8 mouse cellular contexts compared by ENCODE assay signal in the genomic region with DNA sequence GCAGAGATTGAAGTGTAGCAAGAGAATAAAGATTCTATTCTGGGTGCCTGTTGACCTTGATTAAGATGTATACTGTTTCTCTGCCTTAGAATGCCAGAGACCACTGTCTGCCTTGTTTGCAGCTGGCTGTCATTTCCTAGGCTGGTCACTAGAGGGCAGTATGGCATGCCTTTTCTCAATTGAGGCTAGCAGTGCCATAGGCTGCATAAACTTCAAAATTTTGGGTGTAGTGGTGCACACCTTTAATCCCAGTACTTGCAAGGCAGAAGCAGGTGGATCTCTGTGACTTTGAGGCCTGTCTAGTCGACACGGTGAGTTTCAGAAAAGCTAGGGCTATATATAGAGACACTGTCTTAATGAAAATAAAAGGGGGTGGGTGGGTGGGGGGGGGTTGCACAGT. TPM values are rescaled to one million over a fixed set of nuclear protein-coding genes. Genes with fewer than 3 reads are reported as not detected.
DNase-seq lines count a peak whose midpoint lies in the region; ATAC-seq and TF ChIP-seq lines count a peak whose summit lies in the region.

No protein-coding gene starts in this region.

- H3K27me3 ChIP-seq in kidney, postnatal 0 days (ENCODE audit: insufficient read depth, low read length): no peaks in the 10 kb centered on the region
- no peaks in the 10 kb centered on the region for H3K27me3 ChIP-seq in kidney, embryonic 16.5 days (ENCODE audit: insufficient read depth, low read length)
- H3K27me3 ChIP-seq in heart, postnatal 0 days (ENCODE audit: control insufficient read depth, insufficient read depth, low read length): no peaks in the 10 kb centered on the region

- H3K27ac ChIP-seq in kidney, postnatal 0 days: no peak overlapping the region
- H3K27ac ChIP-seq in kidney, embryonic 16.5 days (ENCODE audit: low read length): no peak overlapping the region
- H3K27ac ChIP-seq in heart, postnatal 0 days (ENCODE audit: low read depth): no peak overlapping the region

- H3K4me2 ChIP-seq in kidney, postnatal 0 days (ENCODE audit: low read length): no peak overlapping the region
- no peak overlapping the region for H3K4me2 ChIP-seq in kidney, embryonic 16.5 days (replicated peaks; ENCODE audit: low read depth, low read length)
- no peak overlapping the region for H3K4me2 ChIP-seq in heart, postnatal 0 days (ENCODE audit: low read depth, low read length)

- no peak for TF ChIP-seq EP300 in heart, postnatal 0 days (IDR thresholded peaks at IDR 0.05; ENCODE audit: low read depth)

- no peak overlapping the region for H3K9ac ChIP-seq in kidney, postnatal 0 days (ENCODE audit: low read depth, low read length)
- H3K9ac ChIP-seq in kidney, embryonic 16.5 days (replicated peaks; ENCODE audit: low read length): no peak overlapping the region
- no peak overlapping the region for H3K9ac ChIP-seq in heart, postnatal 0 days (replicated peaks; ENCODE audit: low read depth, low read length)

- peak; percentile 92 for TF ChIP-seq CTCF in kidney, postnatal 0 days (IDR thresholded peaks at IDR 0.05; ENCODE audit: low read depth)
- TF ChIP-seq CTCF in heart, postnatal 0 days (IDR thresholded peaks at IDR 0.05; ENCODE audit: low read depth): peak; percentile 91

- no peak for ATAC-seq in kidney, postnatal 0 days (replicated peaks; ENCODE audit: low FRiP score, low read depth)
- no peak for ATAC-seq in kidney, embryonic 16.5 days (ENCODE audit: low FRiP score, low TSS enrichment)
- peak; percentile 39; the same call in 1 of the 2 replicates for ATAC-seq in heart, postnatal 0 days (ENCODE audit: insufficient read depth, low read depth)

- intact Hi-C loops in left cerebral cortex, postnatal 4 days (cut with DNase I): no loop called here

- H3K9me3 ChIP-seq in kidney, postnatal 0 days (replicated peaks; ENCODE audit: low read length): no peaks in the 10 kb centered on the region
- H3K9me3 ChIP-seq in kidney, embryonic 16.5 days (ENCODE audit: low read length): no peaks in the 10 kb centered on the region
- no peaks in the 10 kb centered on the region for H3K9me3 ChIP-seq in heart, postnatal 0 days (replicated peaks; ENCODE audit: control insufficient read depth, low read length)

- no peak overlapping the region for H3K4me3 ChIP-seq in kidney, postnatal 0 days (replicated peaks; ENCODE audit: low read depth, low read length)
- no peak overlapping the region for H3K4me3 ChIP-seq in kidney, embryonic 16.5 days (ENCODE audit: low read length)
- H3K4me3 ChIP-seq in heart, postnatal 0 days (ENCODE audit: low read depth, low read length): no peak overlapping the region

- H3K4me1 ChIP-seq in kidney, postnatal 0 days (replicated peaks; ENCODE audit: insufficient read depth, low read length): no peaks in the 10 kb centered on the region
- H3K4me1 ChIP-seq in kidney, embryonic 16.5 days (ENCODE audit: insufficient read depth, low read length): no peaks in the 10 kb centered on the region
- H3K4me1 ChIP-seq in heart, postnatal 0 days (ENCODE audit: control insufficient read depth, insufficient read depth): no peaks in the 10 kb centered on the region

- peaks cover 6% of the 10 kb centered on the region; the same call in 1 of the 2 replicates for H3K36me3 ChIP-seq in kidney, postnatal 0 days (ENCODE audit: insufficient read depth, low read length)
- peaks cover 22% of the 10 kb centered on the region; the same call in 1 of the 2 replicates for H3K36me3 ChIP-seq in kidney, embryonic 16.5 days (ENCODE audit: insufficient read depth, low read length)
- H3K36me3 ChIP-seq in heart, postnatal 0 days (replicated peaks; ENCODE audit: control insufficient read depth, insufficient read depth, low read length): peaks cover 24% of the 10 kb centered on the region

- peak; percentile 77 for DNase-seq in kidney, postnatal 0 days (ENCODE audit: low spot score)
- peak; percentile 32 for DNase-seq in MEL-GATA-1-ER (ENCODE audit: extremely low read depth, low read depth)
- peak; percentile 76 to 78 for DNase-seq in cerebellum, postnatal 14 days
- peak; percentile 33 for DNase-seq in heart, postnatal 0 days (ENCODE audit: low spot score)
- DNase-seq in left cerebral cortex, postnatal 4 days: peak; percentile 61
- peak; percentile 23 to 41 for DNase-seq in natural killer cell, adult 2 months (ENCODE audit: low spot score in 2 of 2)
- peak; percentile 58 for DNase-seq in thymus, postnatal 25 days

- 9% methylated on average over 2 of the region's 2 CpGs for WGBS in kidney, postnatal 0 days
- WGBS in kidney, embryonic 16.5 days: 6% methylated on average over 2 of the region's 2 CpGs
- 8% methylated on average over 2 of the region's 2 CpGs for WGBS in heart, postnatal 0 days

RNA-seq across cellular contexts. Expression of gene 4931429L15Rik, which starts 17.6 kb away (rescaled TPM):
- polyA plus RNA-seq in kidney, postnatal 0 days (2015; fragmentation: Nextera tagmentation; extraction: Ambion mirVana): not detected in 2 replicates
- not detected in 2 replicates for polyA plus RNA-seq in kidney, embryonic 16.5 days (2015; fragmentation: Nextera tagmentation; extraction: Ambion mirVana)
- total RNA-seq in heart, postnatal 0 days (2014; rRNA removed; ENCODE audit: low replicate concordance): not detected in 2 replicates
- polyA plus RNA-seq in heart, postnatal 0 days (2015; fragmentation: Nextera tagmentation; extraction: Ambion mirVana): not detected in 2 replicates
- total RNA-seq in left cerebral cortex, postnatal 4 days (2021): not detected

RNA-seq across cellular contexts. Expression of gene Bud13, which starts 19.3 kb away (rescaled TPM):
- 14.9 and 16.2 TPM in 2 replicates for polyA plus RNA-seq in kidney, postnatal 0 days (2015; fragmentation: Nextera tagmentation; extraction: Ambion mirVana)
- 25.6 and 29.6 TPM in 2 replicates for polyA plus RNA-seq in kidney, embryonic 16.5 days (2015; fragmentation: Nextera tagmentation; extraction: Ambion mirVana)
- 12.0 and 14.6 TPM in 2 replicates for total RNA-seq in heart, postnatal 0 days (2014; rRNA removed; ENCODE audit: low replicate concordance)
- 7.6 and 7.9 TPM in 2 replicates for polyA plus RNA-seq in heart, postnatal 0 days (2015; fragmentation: Nextera tagmentation; extraction: Ambion mirVana)
- total RNA-seq in left cerebral cortex, postnatal 4 days (2021): 10 to 100 TPM; 13.2 TPM

RNA-seq across cellular contexts. Expression of gene Zpr1, which starts 29.3 kb away (rescaled TPM):
- 43.3 and 46.4 TPM in 2 replicates for polyA plus RNA-seq in kidney, postnatal 0 days (2015; fragmentation: Nextera tagmentation; extraction: Ambion mirVana)
- polyA plus RNA-seq in kidney, embryonic 16.5 days (2015; fragmentation: Nextera tagmentation; extraction: Ambion mirVana): 61.1 and 61.9 TPM in 2 replicates
- 19.3 and 22.2 TPM in 2 replicates for total RNA-seq in heart, postnatal 0 days (2014; rRNA removed; ENCODE audit: low replicate concordance)
- polyA plus RNA-seq in heart, postnatal 0 days (2015; fragmentation: Nextera tagmentation; extraction: Ambion mirVana): 23.6 and 25.6 TPM in 2 replicates
- 10 to 100 TPM; 47.2 to 48.1 TPM for total RNA-seq in left cerebral cortex, postnatal 4 days (2021)

RNA-seq across cellular contexts. Expression of gene Apoa5, which starts 33.7 kb away (rescaled TPM):
- polyA plus RNA-seq in kidney, postnatal 0 days (2015; fragmentation: Nextera tagmentation; extraction: Ambion mirVana): 0.08 and 0.24 TPM in 2 replicates
- not detected in 2 replicates for polyA plus RNA-seq in kidney, embryonic 16.5 days (2015; fragmentation: Nextera tagmentation; extraction: Ambion mirVana)
- 0.23 and 0.80 TPM in 2 replicates for total RNA-seq in heart, postnatal 0 days (2014; rRNA removed; ENCODE audit: low replicate concordance)
- 0.14 TPM in 1 of 2 replicates, not detected in the other for polyA plus RNA-seq in heart, postnatal 0 days (2015; fragmentation: Nextera tagmentation; extraction: Ambion mirVana)
- total RNA-seq in left cerebral cortex, postnatal 4 days (2021): not detected
